Mouse (Mus musculus): ENCODE data around the gene Nudt4.

Nudt4 gene

DNA sequence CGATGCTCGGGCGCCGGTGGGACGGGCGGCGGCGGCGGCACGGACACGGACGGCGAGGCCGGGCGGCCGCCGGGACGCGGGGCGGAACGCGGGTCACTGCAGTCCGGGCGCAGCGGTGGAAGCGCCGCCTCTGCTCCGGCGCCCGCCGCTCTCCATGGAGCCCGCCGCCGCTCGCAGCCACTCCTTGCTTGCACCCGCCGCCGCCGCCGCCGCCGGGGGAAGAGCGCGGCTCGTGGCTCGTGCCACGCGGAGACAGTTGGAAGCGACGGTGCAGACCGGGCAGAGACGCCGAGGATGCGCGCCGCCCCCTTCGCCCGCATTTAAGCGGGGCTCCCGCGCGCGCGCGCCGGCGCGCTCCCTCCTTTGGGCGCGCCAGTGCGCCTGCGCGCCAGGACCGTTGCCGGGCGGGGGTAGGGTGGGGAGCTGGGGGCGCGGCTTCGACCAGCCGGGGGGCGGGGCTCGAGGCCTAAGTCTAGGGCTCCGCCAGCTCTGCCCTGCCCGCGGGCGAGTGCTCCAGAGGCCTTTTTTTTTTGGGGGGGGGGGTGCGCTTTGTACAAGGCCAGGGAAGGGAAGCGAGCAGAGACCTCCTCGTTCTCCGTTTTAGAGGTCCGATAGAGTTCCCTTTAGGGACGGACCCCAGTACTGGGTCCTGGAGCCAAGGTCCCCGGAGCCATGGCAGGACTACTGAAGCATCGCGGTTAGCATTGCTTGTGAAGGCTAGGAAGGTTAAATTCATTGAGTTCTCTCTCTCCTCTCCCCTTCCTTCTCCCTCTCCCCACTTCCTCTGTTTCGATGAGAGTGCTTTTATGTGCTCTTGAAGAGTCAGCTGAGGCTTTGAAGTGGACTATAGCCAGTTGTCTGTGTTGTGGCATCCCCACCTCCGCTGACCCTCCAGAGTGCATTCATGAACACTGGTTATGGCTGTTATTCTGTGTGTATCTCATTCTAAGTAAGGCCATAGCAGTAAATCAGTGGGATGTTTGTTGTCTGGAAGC lies at the start of gene Nudt4:
Nudt4 (minus strand) TSS at position 296 of the 995 bp plus-strand sequence.
- DNase-seq (ENCODE audit: low read depth, low spot score): peak; percentile 95

DNA sequence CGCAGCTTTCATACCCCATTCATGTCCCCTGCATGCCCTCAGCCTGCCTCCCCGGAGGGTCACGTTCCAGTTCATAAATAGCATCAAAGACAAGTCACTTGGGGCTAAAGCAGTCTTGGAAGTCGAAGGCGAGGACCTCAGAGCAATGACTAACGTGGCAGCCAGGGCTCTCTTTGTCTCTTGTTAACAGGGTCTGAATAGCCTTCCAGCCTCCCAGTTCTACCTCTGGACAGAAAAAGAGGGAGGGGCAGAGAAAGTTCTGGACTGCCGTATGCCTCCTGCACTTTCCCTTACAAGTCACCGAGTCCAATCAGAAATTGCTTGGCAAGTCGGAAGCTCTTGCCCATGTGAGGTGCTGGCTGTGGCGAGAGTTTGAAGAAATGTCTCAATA lies 47.4 kb upstream of the Nudt4 start:
- DNase-seq (ENCODE audit: low read depth, low spot score): peak; percentile 40

DNA sequence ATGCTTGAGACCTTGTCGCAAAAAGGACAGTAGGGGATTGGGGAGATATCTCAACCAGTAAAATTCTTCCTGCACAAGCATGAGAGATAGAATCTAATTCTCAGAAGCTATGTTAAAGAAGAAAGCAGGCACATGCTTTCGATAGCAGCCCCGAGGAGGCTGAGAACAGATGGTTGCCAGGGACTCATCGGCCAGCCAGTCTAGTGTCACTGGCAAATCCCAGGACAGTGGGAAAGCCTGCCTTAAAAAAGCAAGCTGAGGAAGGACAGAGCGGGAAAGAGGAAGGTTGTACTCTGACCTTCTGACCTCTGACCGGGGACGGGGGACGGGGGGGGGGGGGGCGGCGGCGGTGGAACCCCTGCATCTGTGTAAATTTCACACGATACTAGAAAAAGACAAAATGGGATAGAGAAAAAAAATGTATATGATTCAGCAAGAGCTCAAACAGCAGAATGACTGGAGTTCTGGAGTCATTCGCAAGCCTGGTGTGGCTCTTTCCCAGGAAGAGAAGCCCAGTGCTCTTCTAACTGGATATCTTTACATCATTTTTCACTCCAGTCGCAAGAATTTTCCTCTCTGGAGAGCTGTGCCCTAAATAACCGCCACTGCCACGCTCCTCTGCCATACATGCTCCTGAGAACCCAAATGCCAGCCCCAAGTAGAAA lies 46.9 kb upstream of the Nudt4 start:
- no peak for DNase-seq (ENCODE audit: low read depth, low spot score)

DNA sequence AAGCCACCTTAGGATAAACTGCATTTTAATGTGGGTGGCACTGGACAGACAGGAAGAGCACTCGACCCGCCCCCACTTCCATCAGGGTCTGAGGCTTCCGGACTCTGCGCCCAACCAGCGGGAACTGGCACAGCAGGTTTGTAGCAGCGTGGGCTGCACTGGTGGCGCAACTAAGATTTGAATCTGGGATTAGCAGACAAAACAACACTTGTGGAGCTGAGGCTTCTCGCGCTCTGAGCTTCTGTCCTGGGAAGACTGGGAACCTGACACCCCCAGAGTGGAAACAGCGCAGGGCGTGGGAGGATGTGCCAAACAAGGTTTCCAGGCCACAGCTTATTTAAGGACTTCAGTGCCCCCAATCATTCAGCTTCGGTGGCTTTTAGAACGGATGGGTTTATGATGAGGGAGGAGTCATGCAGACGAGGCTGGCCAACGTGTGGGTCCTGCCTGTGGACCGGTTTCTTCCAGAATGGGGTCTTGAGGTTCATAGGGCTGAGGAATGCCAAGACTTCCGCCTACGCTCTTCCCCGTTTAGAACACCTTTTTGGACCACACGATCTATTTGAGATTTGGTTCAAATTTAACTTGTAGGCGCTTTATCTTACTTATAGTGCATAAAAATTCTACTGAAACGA lies 41.1 kb upstream of the Nudt4 start:
- peak; percentile 64 for DNase-seq (ENCODE audit: low read depth, low spot score)

DNA sequence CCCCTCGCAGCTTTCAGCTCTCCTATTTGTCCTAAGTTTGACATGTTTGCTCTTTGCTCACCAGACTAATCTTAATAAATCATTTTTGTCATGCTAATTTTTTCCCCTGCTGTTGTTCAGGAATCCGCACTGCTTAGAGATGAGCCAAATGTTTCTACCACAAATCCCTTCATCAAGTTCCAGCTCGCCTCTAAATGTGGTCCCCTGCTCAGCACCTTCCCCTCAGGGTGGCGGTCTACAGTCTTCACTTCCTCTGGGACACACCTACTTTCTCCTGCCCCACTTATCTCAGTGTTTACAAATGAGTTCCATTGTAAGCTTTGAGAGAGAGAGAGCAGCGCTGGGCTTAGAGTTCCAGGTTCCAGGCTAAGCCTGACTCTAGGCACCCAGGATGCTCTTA lies 36.6 kb upstream of the Nudt4 start:
- no peak for DNase-seq (ENCODE audit: low read depth, low spot score)

DNA sequence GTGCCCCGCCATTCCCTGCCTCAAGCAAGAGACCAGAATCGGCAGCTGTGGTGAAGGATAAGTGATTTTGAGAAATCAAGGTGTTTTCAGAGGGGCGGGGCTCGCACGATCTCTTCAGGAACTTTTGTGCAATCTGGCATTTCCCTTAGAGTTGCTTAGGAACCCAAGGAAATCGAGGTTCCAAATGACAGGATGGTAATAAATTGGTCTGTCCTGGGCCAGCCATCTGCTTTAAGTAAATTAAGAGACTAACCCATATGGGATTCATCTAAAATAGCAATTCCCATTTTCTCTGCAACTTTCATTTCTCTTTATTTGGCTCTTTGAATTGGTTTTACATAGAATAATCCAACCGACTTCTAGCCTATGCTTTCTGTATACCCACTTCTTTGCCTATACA lies 35.8 kb upstream of the Nudt4 start:
- no peak for DNase-seq (ENCODE audit: low read depth, low spot score)

DNA sequence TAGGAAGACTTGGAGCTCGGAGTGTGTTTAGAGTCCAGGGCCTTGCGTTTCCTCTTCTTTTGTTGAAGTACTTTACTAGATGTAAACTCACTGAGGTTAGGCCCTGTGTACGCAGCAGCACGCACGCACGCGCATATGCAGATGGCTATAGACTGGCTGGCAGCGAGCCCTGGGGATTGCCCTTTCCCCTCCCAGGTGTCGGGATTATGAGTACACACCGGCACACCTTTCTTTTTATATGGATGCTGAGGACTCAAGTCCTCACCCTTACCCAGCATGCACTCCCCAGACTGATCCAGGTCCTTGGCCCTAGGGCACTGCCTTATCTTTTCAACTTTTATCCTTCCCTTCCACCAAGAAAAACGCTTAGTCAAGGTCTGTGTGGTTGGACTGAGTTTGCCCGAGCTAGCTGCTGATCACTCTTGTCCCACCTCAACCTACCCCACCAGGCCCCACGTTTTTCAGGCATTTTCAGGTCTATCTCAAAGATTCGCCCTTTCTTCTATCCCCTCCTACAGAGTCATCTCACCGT lies 34.2 kb upstream of the Nudt4 start:
- peak; percentile 54 for DNase-seq (ENCODE audit: low read depth, low spot score)

DNA sequence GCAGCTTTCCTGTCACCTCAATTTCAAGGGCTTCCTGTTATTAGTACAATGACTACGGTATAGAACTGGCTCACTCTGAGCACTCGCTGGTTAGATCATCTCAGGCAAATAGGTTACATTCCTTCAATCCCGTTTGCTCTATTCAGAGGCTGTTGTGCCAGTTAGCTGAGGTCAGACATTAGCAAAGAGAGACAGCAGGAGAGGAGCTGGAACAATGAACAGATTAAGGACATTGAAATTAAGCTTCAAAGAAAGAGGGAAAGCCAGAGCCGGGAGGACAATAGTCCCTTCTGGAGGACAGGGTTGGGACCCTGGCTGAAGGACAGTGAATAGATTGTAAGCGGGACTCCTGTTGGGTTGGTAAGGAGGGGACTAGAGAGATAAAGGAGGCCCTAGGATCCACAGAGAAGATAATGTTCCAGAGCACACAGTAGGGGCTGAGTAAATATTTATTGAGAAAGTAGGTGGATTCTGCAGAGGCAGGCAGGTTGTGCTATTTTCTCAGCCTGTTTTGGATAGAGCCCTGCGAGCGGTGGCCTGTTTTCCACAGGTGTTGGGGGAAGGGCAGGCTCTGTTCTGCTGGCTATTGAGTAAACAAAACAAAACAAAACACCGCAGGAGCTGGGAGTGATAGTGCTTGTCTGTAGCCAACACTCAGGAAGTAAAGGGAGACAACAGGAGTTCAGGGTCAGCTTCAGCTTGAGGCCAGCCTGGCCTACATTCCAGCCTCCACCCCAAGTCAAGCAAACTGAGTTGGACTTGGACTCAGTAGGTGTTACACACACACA lies 32.1 kb upstream of the Nudt4 start:
- peak; percentile 90 for DNase-seq (ENCODE audit: low read depth, low spot score)

DNA sequence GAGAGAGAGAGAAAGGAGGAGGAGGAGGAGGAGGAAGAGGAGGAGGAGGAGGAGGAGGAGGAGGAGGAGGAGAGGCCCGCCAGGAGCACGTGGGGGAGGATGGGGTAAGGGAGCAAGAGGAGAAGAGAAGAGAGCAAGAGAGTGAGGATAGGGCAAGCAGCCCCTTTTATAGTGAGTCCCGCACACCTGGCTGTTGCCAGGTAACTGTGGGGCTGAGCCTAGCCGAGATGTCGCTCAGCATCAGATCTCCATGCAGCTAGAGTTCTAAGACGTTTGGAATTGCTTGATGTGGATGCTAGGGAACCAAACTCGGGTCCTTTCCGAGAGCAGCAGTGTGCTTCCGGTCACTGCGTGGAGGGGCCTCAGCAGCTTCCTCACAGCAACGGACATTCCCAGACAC lies 30.5 kb upstream of the Nudt4 start:
- DNase-seq (ENCODE audit: low read depth, low spot score): peak; percentile 18

DNA sequence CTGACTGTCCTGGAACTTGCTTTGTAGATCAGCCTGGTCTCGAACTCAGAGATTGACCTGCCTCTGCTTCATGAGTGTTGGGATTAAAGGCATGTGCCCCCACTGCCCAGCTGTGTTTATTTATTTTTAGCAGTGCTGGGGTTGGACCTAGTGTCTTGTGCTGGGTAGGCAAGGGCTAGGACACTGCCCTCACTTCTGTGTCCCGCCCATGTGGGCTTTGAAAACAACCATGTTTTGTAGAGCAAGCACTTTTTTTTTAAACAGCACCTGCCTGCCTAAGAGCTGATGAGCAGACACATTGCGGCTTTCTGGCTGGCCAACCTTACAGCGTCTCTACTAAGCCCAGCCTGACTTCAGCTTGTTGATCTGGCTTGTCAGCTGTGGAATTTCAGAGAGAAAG lies 27.3 kb upstream of the Nudt4 start:
- no peak for DNase-seq (ENCODE audit: low read depth, low spot score)

DNA sequence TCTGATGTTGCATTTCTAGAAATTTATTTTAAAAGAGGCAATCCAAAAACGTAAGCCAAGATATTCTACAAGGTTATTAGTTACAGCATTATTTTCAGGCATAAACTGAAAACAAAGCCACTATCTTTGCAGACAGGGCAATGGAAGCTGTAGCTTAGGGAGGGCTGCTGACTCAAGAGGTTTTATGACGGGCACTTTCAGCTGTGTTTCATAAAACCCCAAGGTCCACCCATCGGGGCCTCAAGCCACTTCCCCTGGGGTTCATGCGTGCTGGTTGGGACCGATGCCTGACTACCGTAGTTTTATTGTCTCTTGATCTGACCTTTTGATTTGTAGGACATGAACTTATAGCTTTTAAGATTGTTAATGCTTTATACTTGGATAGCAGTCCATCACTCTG lies 26.2 kb upstream of the Nudt4 start:
- DNase-seq (ENCODE audit: low read depth, low spot score): no peak

DNA sequence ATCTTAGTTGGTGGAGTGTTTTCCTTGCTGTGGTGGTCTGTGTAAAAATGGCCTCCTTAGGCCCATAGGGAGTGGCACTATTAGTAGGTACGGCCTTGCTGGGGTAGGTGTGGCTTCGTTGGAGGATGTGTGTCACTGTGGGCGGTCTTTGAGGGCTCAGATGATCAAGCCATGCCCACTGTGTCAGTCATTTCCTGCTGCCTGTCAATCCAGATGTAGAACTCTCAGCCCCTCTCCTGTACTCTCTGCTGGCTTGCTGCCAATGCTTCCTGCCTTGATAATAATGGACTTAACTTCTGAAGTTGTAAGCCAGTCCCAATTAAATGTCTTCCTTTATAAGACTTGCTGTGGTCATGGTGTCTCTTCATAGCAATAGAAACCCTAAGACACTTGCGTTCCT lies 25.2 kb upstream of the Nudt4 start:
- DNase-seq (ENCODE audit: low read depth, low spot score): peak; percentile 67

DNA sequence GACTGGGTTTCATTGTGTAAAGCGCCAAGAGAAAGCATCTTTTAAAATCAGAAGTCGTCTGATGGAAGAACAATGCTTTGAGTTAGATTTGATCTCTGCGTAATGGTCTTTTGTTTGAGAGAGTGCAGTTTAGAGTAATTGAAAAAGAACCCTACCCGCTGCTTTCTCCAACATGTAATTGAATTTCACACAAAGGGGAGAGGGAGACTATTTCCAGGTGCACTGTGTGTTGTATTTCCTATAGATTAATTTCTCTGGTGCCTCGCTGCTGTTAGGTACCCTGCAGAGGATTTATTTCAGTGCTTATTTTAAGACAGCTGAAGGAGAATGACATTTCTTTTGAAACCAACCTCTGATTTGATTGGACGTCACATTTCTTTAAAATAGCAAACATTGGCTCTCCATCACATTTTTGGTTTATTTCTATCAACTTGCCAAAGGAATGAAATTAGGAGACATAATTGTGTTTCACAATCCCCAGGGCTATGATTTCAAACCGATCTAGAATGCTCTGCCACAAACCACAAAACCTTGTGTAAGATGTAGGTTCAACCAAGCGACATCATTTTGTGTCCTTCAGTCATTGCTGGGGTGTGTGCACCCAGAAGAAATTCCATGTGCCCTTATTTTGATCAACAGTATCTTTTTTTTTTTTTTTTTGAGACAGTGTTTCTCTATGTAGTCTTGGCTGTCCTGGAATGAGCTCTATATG lies 23.7 kb upstream of the Nudt4 start:
- DNase-seq (ENCODE audit: low read depth, low spot score): no peak

DNA sequence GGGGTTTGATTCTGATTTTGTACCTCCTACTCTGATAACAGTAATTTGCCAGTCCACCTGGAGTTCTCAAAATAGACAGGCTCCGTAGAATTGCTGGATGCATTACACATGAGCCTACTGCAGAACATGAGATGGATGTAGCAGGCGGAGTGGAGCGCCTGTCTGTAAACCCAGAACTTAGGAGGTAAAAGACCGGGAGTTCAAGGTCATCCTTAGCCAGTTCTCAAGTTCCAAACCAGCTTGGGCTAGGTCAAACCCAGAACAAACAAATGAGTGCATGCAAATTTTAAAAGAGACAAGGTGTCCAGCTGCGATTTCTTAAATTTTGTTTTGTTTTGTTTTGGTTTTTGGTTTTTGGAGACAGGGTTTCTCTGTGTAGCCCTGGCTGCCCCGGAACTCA lies 21.6 kb upstream of the Nudt4 start:
- peak; percentile 52 for DNase-seq (ENCODE audit: low read depth, low spot score)

DNA sequence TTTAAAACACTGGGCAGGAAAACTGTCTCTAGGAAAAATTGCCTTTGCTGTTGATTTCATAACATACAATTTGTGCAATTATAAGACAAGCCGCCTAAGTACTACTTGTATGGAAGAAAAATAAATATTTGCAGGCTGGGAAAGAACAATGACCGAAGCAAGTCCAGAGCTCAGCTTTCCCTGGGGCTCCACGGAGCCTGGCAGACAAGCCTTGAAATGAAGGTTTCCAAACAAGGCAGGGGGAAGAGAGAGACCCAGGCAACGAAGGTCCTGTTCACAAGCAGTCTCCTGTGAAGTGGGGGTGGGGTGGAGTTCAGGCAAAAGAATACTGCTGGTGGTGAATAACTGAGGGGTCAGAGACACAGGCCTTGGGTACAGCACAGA lies 13.6 kb upstream of the Nudt4 start:
- no peak for DNase-seq (ENCODE audit: low read depth, low spot score)

DNA sequence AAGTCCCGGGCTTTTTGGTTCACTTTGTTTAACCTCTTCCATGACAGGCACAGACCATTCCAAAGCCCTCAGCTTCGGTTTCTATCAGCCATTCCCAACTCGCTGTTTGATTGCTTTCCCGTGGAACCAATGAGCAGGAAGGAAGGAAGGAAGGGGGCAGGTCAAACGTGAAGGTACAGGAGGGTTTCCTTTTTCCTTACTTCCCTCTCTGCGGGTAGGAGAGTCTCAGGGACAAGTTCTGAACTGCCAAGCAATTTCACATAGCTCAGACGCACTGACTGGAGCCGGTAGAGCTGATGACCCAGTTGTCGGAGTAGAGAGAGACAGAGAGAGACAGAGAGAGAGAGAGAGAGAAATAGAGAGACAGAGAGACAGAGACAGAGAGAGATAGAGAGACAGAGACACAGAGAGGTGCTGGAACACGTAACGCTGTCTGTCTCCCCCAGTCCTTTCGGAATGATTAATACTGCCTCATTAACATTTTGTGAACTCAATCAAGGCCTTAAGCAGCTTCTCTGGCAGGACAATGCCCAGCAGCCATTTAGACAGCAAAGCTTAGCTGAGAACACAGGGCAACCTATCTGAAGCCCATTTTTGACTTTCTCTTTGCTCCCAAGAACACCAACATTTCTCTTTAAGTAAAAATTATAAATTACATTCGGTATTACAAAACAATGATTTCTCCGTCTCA lies 13.1 kb upstream of the Nudt4 start:
- DNase-seq (ENCODE audit: low read depth, low spot score): peak; percentile 82

DNA sequence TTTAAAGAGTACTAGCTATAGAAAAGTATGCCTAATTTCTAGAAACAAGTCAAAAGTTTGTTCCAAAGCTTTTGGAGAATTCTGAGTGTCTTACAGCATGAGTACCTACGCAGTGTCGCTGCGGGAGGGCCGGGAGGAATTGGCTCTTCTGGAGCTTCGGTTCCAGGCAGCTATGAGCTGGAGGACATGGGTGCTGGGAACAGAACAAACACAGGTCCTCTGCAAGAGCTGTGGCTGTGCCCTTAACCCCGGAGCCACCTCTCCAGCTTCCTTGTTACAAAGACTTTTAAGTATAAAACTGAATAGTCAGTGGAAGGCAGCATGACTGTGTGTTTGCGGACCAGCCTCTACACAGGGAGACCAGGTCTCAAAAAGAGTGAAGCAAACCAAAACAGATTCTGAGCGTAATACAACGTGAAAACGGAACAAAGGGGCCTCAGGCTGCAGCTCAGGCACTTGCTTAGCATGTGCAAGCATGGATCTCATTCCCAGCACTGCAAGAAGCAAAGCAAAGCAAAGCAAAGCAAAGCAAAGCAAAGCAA lies 12.0 kb upstream of the Nudt4 start:
- DNase-seq (ENCODE audit: low read depth, low spot score): no peak

DNA sequence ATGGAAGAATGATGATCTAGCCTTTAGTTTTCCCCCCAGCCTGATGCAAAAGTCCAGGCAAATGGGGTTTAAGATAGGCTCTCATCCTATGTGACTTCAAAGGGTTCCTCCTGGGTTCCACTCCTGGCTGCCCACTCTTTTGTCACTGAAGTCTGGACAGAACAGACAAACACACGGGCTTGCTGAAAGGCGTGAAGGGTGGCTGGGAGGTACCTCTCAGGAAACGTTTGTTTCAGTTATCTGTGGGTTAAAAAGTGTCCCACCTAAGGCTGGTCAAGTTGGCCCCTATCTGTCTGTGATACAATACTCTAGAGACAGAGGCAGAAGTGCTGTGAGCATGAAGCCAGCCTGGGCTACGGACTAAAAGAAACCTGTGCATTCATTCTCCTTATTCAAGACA lies 11.0 kb upstream of the Nudt4 start:
- no peak for DNase-seq (ENCODE audit: low read depth, low spot score)

DNA sequence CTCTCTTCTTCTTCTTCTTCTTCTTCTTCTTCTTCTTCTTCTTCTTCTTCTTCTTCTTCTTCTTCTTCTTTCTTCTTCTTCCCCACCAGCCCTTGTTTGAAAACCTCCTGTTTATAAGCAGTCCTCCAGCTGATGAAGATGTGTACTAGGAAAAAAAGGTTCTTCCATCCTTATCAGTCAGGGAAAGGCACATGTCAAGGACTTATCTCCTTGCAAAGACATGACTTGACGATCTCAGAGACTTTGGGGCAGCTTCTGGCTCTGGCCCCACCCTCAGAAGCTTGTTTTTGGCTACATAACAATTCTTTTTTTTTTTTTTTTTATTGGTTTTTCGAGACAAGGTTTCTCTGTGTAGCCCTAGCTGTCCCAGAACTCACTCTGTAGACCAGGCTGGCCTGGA lies 5.5 kb upstream of the Nudt4 start:
- DNase-seq (ENCODE audit: low read depth, low spot score): no peak

DNA sequence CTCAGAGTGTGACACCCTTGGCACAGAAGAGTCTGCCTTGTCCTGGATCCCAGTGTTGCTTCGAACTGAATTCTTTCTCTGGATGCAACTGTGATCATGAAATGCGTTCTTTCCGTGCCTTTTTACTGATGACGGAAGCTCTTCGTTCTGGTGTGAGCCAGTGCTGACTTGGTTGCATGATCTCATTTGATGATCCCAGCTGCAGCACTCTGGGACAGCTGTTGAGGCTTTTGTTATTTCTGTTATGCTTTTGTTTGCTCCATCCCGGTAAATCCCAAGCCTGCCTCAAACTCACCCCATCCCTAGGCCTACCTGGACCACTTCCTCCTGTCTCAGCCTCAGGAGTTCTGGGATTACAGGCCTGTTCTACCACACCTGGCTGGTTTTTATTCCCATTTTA lies 4.1 kb upstream of the Nudt4 start:
- peak; percentile 50 for DNase-seq (ENCODE audit: low read depth, low spot score)
